ENCODE assay signal across 22 mouse cellular contexts in the genomic region with DNA sequence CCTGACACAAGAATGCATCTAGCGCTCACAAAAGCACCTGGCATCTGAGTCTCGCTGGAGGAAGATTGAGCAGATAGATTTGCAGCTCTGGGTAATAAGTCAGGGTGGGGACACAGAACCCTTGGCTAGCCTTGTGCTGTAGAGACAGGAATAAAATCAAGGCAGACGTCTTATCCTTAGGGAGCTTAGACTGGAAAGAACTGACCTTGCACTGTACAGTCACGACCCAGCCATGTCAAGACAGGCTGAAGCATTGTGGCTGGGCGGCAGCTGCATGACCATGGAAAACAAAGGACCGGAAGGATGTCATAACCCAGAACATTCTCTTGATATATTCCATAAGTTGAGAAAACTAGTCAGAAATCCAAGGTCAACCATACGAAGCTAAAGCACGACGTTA. TPM values are rescaled to one million over a fixed set of nuclear protein-coding genes. Genes with fewer than 3 reads are reported as not detected.
DNase-seq lines count a peak whose midpoint lies in the region; ATAC-seq and TF ChIP-seq lines count a peak whose summit lies in the region.
"Had no signal": no experiment of that assay in that cellular context is flagged by ENCODE, and none has a peak within 500 bp of the region (broad histone marks: within the 10 kb centered on the region; RNA-seq: fewer than 3 reads in every experiment).

No protein-coding gene starts in this region.

- no peak overlapping the region for H3K27ac ChIP-seq in kidney, embryonic 15.5 days
- no peak overlapping the region for H3K27ac ChIP-seq in kidney, embryonic 14.5 days (ENCODE audit: low read depth, low read length)
- 0 out of 2 replicates have a peak overlapping the region, but pooled peaks have one; percentile 21 for H3K27ac ChIP-seq in kidney, postnatal 0 days
- H3K27ac ChIP-seq: embryonic facial prominence, embryonic 10.5 days; forebrain, embryonic 13.5 days; gastrocnemius, adult 2 months; heart, adult 2 months; heart, embryonic 15.5 days; hindbrain, embryonic 10.5 days; hindbrain, embryonic 15.5 days had no signal

- peak; percentile 69 for ATAC-seq in kidney, embryonic 15.5 days (replicated peaks; ENCODE audit: low FRiP score)
- no peak for ATAC-seq in kidney, embryonic 14.5 days (ENCODE audit: low FRiP score, low TSS enrichment)
- ATAC-seq in kidney, postnatal 0 days (replicated peaks; ENCODE audit: low FRiP score, low read depth): peak; percentile 65; the same call in 1 of the 2 replicates
- ATAC-seq: activated CD4-positive, CD25-positive, alpha-beta regulatory T cell, adult 4 months; forebrain, embryonic 13.5 days; forebrain, postnatal 0 days; Patski had no signal

- TF ChIP-seq CTCF in kidney, postnatal 0 days (IDR thresholded peaks at IDR 0.05; ENCODE audit: low read depth): no peak

- WGBS in kidney, embryonic 15.5 days: 49% methylated on average over 9 of the region's 9 CpGs
- WGBS in kidney, embryonic 14.5 days: 54% methylated on average over 9 of the region's 9 CpGs
- 46% methylated on average over 9 of the region's 9 CpGs for WGBS in kidney, postnatal 0 days

- H3K4me3 ChIP-seq in kidney, embryonic 15.5 days (replicated peaks): no peak overlapping the region
- H3K4me3 ChIP-seq in kidney, embryonic 14.5 days (ENCODE audit: low read length): no peak overlapping the region
- H3K4me3 ChIP-seq in kidney, postnatal 0 days (replicated peaks; ENCODE audit: low read depth, low read length): no peak overlapping the region
- H3K4me3 ChIP-seq: embryonic facial prominence, embryonic 10.5 days; forebrain, embryonic 13.5 days; gastrocnemius, adult 2 months; heart, adult 2 months; heart, embryonic 15.5 days; hindbrain, embryonic 10.5 days; hindbrain, embryonic 15.5 days had no signal

- H3K9me3 ChIP-seq in kidney, embryonic 15.5 days (replicated peaks): no peaks in the 10 kb centered on the region
- H3K9me3 ChIP-seq in kidney, embryonic 14.5 days (ENCODE audit: control insufficient read depth, low read length): no peaks in the 10 kb centered on the region
- H3K9me3 ChIP-seq in kidney, postnatal 0 days (replicated peaks; ENCODE audit: low read length): no peaks in the 10 kb centered on the region
- H3K9me3 ChIP-seq: embryonic facial prominence, embryonic 10.5 days; forebrain, embryonic 13.5 days; heart, embryonic 15.5 days; hindbrain, embryonic 10.5 days; hindbrain, embryonic 15.5 days had no signal

- H3K36me3 ChIP-seq in kidney, embryonic 15.5 days: 0 out of 2 replicates have a peak, but pooled peaks cover 3% of the 10 kb centered on the region
- no peaks in the 10 kb centered on the region for H3K36me3 ChIP-seq in kidney, embryonic 14.5 days (ENCODE audit: control insufficient read depth, insufficient read depth, low read length)
- no peaks in the 10 kb centered on the region for H3K36me3 ChIP-seq in kidney, postnatal 0 days (ENCODE audit: insufficient read depth, low read length)
- H3K36me3 ChIP-seq: embryonic facial prominence, embryonic 10.5 days; heart, embryonic 15.5 days; hindbrain, embryonic 10.5 days; hindbrain, embryonic 15.5 days had no signal

- H3K4me2 ChIP-seq in kidney, embryonic 15.5 days: no peak overlapping the region
- H3K4me2 ChIP-seq in kidney, embryonic 14.5 days (replicated peaks; ENCODE audit: low read depth, low read length): no peak overlapping the region
- no peak overlapping the region for H3K4me2 ChIP-seq in kidney, postnatal 0 days (ENCODE audit: low read length)
- H3K4me2 ChIP-seq: forebrain, embryonic 13.5 days; heart, embryonic 11.5 days; heart, embryonic 15.5 days; hindbrain, embryonic 15.5 days had no signal

- H3K9ac ChIP-seq in kidney, embryonic 15.5 days: no peak overlapping the region
- H3K9ac ChIP-seq in kidney, embryonic 14.5 days (ENCODE audit: low read depth, low read length): no peak overlapping the region
- H3K9ac ChIP-seq in kidney, postnatal 0 days (ENCODE audit: low read depth, low read length): no peak overlapping the region
- H3K9ac ChIP-seq: forebrain, embryonic 13.5 days; forebrain, postnatal 0 days; heart, embryonic 15.5 days; hindbrain, embryonic 15.5 days had no signal

- intact Hi-C loops in heart, postnatal 14 days (cut with DNase I): no loop called here
- intact Hi-C loops in left cerebral cortex, postnatal 25 days (cut with DNase I): no loop called here

- peaks cover 25% of the 10 kb centered on the region for H3K4me1 ChIP-seq in kidney, embryonic 15.5 days
- H3K4me1 ChIP-seq in kidney, embryonic 14.5 days (ENCODE audit: control insufficient read depth, insufficient read depth, low read length): peaks cover 13% of the 10 kb centered on the region
- peaks cover 15% of the 10 kb centered on the region for H3K4me1 ChIP-seq in kidney, postnatal 0 days (replicated peaks; ENCODE audit: insufficient read depth, low read length)
- H3K4me1 ChIP-seq: heart, embryonic 15.5 days had no signal

- H3K27me3 ChIP-seq in kidney, embryonic 15.5 days: no peaks in the 10 kb centered on the region
- no peaks in the 10 kb centered on the region for H3K27me3 ChIP-seq in kidney, embryonic 14.5 days (ENCODE audit: control insufficient read depth, insufficient read depth, low read length)
- H3K27me3 ChIP-seq in kidney, postnatal 0 days (ENCODE audit: insufficient read depth, low read length): no peaks in the 10 kb centered on the region
- H3K27me3 ChIP-seq: CH12.LX; forebrain, embryonic 13.5 days; heart, embryonic 15.5 days; hindbrain, embryonic 15.5 days; Patski had no signal

- peak; percentile 85 for DNase-seq in heart, adult 11 months
- DNase-seq in heart, postnatal 14 days: no peak
- DNase-seq in kidney, postnatal 0 days (ENCODE audit: low spot score): peak; percentile 86
- peak; percentile 61 for DNase-seq in kidney, postnatal 14 days
- DNase-seq in left cerebral cortex, postnatal 25 days (ENCODE audit: low spot score in 2 of 2): no peak
- DNase-seq: adrenal gland, adult 2 months; cerebellum, adult 2 months; cerebellum, postnatal 10 days; forebrain, postnatal 0 days; gastrocnemius, adult 2 months; heart, adult 2 months had no signal

RNA-seq across cellular contexts. Expression of gene Tril, which starts 11.8 kb away (rescaled TPM):
- 1 to 10 TPM; 9.3 to 9.9 TPM for total RNA-seq in heart, postnatal 14 days (2021)
- polyA plus RNA-seq in kidney, embryonic 15.5 days (2015; fragmentation: Nextera tagmentation; extraction: Ambion mirVana): 88.9 and 93.8 TPM in 2 replicates
- 65.5 and 94.9 TPM in 2 replicates for polyA plus RNA-seq in kidney, embryonic 14.5 days (2014; fragmentation: Nextera tagmentation; extraction: Ambion mirVana)
- polyA plus RNA-seq in kidney, postnatal 0 days (2015; fragmentation: Nextera tagmentation; extraction: Ambion mirVana): 76.7 and 77.7 TPM in 2 replicates
- 10 to 100 TPM; 32.1 to 34.4 TPM for total RNA-seq in left cerebral cortex, postnatal 25 days (2021)
- total RNA-seq: CH12.LX had no signal
- polyA plus RNA-seq: activated CD4-positive, CD25-positive, alpha-beta regulatory T cell, adult 4 months had no signal

Comparison
In these comparisons a context has a peak if more than half of its experiments do, and no peak if none do; other contexts are left out.
1. DNase-seq: peak in heart, adult 11 months (single experiment), kidney, postnatal 0 days (single experiment) and kidney, postnatal 14 days (single experiment); none in heart, postnatal 14 days (0 of 2) and left cerebral cortex, postnatal 25 days (0 of 2).